Mouse (Mus musculus): Measurements from ENCODE around the gene Calm5.

DNA sequence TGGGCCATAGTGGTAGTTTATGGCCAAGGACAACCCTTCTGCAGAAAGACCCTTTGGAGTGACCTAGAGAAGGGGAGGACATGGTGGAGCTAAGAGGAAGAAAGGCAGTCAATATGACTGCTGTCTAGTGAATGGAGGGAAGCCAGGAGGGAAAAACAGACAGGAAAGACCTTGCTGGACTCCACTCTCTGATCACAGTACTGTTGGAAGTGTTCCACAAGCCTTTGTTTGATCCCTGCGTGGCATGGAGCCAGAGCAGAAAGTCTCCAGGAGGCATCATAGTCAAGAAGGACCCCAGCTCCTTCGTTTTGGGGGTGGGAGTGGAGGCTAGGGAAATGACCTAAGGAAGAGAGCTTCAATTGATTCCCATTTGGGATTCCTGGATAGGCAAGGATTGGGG lies 48.8 kb upstream of the Calm5 start:
- TF ChIP-seq POLR2A (IDR thresholded peaks at IDR 0.05; ENCODE audit: control insufficient read depth, low read depth, low read length) (no peak), CTCF (IDR thresholded peaks at IDR 0.05; ENCODE audit: control insufficient read depth, insufficient read depth, insufficient replicate concordance, low read depth, low read length) (no peak)

Data from testis, adult 2 months (tissue).